Mouse (Mus musculus) brain, embryonic 14.5 days (tissue): Measurements from ENCODE around the gene Olfr714.

Experiments
- CTCF ChIP-seq: fragments of 200-500 bp; IDR thresholded peaks from 2 replicates; pipeline ENCODE4 v1.5.1; 2012; ENCODE audit warnings: inconsistent platforms, mild to moderate bottlenecking, moderate library complexity, borderline replicate concordance; ENCODE audit not compliant: insufficient read depth, insufficient read length; ENCODE audit errors: extremely low read depth
- POLR2A ChIP-seq: fragments of 200-500 bp; IDR thresholded peaks from 2 replicates; pipeline ENCODE4 v1.6.1; 2012; ENCODE audit warnings: mild to moderate bottlenecking, inconsistent platforms, borderline replicate concordance; ENCODE audit not compliant: poor library complexity, insufficient read depth, insufficient read length, severe bottlenecking; ENCODE audit errors: extremely low read depth

GRCm38 (mm10) chr7:107039934-107040563 lies 30.7 kb upstream of the Olfr714 start:
- TF ChIP-seq CTCF (no peak), POLR2A (no peak)
